Mouse (Mus musculus) midbrain, embryonic 10.5 days (tissue): Measurements from ENCODE around the gene Acan. TPM values are rescaled to one million over a fixed set of nuclear protein-coding genes. Genes with fewer than 3 reads are reported as not detected.
A peak's percentile ranks its signal among the peaks of the same experiment; 100 is the strongest.

Experiments
- DNase-seq: peaks from one replicate; pipeline ENCODE4 v3.0.0-alpha.2; 2017; ENCODE audit warnings: low spot score
- H3K27ac ChIP-seq: fragments of 300-500 bp; sonication (generic); replicated peaks from 2 replicates; pipeline ENCODE4 v1.5.1; 2016; ENCODE audit warnings: mild to moderate bottlenecking
- H3K27me3 ChIP-seq: fragments of 300-500 bp; sonication (generic); 2 replicates; pipeline ENCODE4 v1.6.1; 2016; ENCODE audit warnings: low read depth, mild to moderate bottlenecking; ENCODE audit not compliant: poor library complexity, severe bottlenecking
- H3K36me3 ChIP-seq: fragments of 300-500 bp; sonication (generic); 2 replicates; pipeline ENCODE4 v1.6.1; 2016; ENCODE audit warnings: mild to moderate bottlenecking, moderate library complexity
- H3K4me1 ChIP-seq: fragments of 300-500 bp; sonication (generic); 2 replicates; pipeline ENCODE4 v1.6.1; 2016
- H3K4me3 ChIP-seq: fragments of 300-500 bp; sonication (generic); 2 replicates; pipeline ENCODE4 v1.5.1; 2016; ENCODE audit warnings: mild to moderate bottlenecking, moderate library complexity
- H3K9me3 ChIP-seq: fragments of 300-500 bp; sonication (generic); replicated peaks from 2 replicates; pipeline ENCODE4 v1.6.1; 2016; ENCODE audit warnings: mild to moderate bottlenecking
- WGBS: fragments of 180-500 bp; shearing (Covaris S2); methylation state at CpG from one replicate; pipeline ENCODE4 v1.1.7; 2016; 5-methylcytosine and 5-hydroxymethylcytosine counted together
- polyA plus RNA-seq: library from polyadenylated mRNA; unstranded; fragments of >200 nt; fragmentation: Nextera tagmentation; extraction: Ambion mirVana; gene quantifications from 2 replicates; pipeline ENCODE4 v1.2.1, GENCODE M21; 2016

The Acan gene
- polyA plus RNA-seq, 1 experiment from 2014 or later: 0.02 TPM

DNA sequence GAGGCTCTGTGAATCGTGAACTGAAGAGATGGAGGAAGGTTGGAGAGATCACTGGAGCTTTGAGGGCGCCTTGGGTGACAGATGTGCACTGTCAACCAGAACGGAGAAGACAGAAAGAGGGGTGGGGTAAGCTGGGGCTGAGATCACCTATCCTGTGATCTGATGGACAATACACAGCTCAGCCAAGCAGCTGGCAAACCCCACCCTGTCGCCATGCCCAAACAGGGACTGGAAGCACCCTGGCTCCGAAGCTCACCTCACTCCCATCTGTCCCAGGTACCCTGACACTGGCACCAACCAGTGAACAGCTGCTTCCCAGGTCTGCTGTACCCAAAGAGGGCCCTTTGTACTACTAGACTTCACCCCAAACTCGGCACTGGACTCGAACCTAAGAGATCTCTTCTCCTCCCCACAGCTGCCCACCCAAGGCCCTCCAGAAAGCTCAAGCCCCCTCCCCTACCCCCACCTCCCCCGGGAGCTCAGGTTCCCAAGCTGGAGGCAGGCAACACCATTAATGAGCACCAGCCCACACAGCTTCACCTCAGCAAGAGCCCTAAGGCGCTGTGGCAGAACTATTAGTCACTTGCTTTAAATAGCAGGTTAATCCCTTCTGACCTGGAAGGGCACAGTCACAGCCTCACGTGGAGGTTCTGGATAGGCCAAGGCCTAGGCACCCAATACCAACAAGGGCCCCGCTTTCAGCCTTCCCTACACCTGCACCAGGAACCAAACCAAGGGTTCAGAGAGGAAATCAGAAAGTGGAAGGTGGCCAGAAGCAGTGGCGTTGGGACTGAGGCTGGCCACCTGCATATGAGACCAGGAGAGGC, 93.9 kb downstream of the Acan start:
- Histone ChIP-seq H3K36me3 (peaks cover 31% of the 10 kb centered on the region), H3K27me3 (peaks cover 3% of the 10 kb centered on the region; the same call in 1 of the 2 replicates), H3K9me3 (no peaks in the 10 kb centered on the region), H3K4me3 (peak overlapping the region; percentile 73), H3K27ac (0 out of 2 replicates have a peak overlapping the region, but pooled peaks have one; percentile 89), H3K4me1 (peaks cover 32% of the 10 kb centered on the region)
- 55% methylated on average over 12 of the region's 12 CpGs for WGBS
- no peak for DNase-seq

DNA sequence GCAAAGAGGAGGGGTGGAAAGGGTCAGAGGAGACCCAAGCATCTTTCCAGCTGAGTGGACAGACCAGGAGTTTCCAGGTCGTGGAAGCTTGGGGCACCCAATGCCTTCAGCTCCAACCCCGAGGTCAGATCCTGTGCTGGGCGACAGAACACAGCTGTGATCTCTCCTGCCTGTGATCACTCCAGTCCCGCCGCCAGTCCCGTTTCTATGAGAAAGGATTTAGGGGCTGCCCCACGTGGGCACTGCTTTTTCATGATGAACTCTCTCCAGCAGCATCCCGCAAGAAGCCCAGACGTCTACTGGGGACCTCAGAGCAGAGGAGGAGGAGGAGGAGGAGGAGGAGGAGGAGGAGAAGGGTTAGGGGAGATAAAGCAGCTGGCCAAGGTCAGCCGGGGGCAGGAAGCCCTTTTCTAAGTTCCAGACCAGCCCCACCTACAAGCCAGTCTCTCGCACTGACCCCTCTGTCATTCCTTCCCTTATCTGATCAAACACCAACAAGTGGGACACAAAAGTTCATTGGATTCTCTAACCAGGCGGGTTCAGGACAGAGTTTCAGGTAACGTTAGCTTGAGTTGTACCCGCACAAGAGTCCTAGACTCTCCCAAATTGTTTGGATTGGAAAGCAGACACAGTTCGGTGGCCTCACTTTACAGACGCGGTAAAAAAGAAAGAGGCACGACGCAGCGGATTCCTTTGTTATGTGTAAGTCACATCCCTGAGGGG, 94.8 kb downstream of the Acan start:
- H3K27me3 ChIP-seq: peaks cover 3% of the 10 kb centered on the region; the same call in 1 of the 2 replicates
- H3K4me1 ChIP-seq: peaks cover 32% of the 10 kb centered on the region
- H3K4me3 ChIP-seq: peak overlapping the region; percentile 73
- H3K27ac ChIP-seq: peak overlapping the region; percentile 89
- no peaks in the 10 kb centered on the region for H3K9me3 ChIP-seq
- under 1% methylated on average over 20 of the region's 20 CpGs for WGBS
- peaks cover 23% of the 10 kb centered on the region for H3K36me3 ChIP-seq
- DNase-seq: peak; percentile 36

DNA sequence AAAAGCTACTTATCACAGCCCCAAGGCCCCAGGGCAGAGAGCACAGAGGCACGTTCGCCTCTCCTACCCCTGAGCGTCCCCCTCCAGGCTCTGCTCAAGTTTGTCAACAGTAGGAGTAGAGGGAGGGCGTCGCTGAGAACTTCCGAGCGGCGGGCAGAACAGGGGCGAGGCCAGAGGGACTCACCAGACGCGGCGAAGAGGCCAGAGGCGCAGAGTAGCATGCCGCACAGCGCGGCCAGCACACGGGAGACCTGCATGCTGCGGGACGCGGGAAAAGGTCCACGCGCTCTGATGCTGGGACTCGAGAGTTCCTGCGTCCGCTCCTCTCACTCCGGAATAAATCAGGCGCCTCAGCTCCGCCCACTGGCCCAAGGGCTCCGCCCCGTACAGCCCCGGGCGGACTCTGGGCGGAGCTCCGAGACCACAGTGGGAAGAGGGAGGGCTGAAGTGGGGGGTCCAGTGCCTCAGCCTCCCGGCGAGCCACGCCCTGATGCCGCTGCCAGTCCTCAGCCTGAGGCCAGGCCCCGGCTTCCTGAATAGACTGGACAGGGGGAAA, 95.5 kb downstream of the Acan start, which contains the start of gene Mfge8:
Mfge8 (minus strand) TSS at position 350 of the 556 bp plus-strand sequence.
- WGBS: under 1% methylated on average over 39 of the region's 39 CpGs

DNA sequence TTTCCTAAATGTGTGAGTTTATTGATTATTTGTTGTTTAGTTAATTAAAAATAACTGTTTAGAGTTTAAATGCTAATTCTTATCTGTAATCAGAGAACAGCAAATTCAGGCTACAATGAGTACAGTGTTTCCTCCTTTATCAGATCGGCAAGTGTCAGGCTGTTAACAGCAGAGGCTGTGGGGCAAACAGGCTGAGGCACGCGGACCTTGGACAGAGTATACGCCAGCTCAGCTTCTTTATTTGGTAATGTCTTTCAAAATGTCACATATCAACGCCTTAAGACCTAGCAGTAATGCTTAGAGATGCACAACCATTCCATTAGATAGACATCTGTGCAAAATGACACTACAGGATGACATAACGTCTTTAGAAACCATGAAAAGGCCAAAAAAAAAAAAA, 96.2 kb downstream of the Acan start:
- peaks cover 32% of the 10 kb centered on the region for H3K4me1 ChIP-seq
- no peaks in the 10 kb centered on the region for H3K9me3 ChIP-seq
- H3K4me3 ChIP-seq: no peak overlapping the region
- WGBS: 77% methylated on average over 6 of the region's 6 CpGs
- H3K27ac ChIP-seq: no peak overlapping the region
- DNase-seq: no peak
- H3K36me3 ChIP-seq: peaks cover 9% of the 10 kb centered on the region
- peaks cover 3% of the 10 kb centered on the region; the same call in 1 of the 2 replicates for H3K27me3 ChIP-seq

More for the DNA sequence above, 95.5 kb downstream of the Acan start, which contains the start of gene Mfge8:
- peaks cover 32% of the 10 kb centered on the region for H3K4me1 ChIP-seq
- no peaks in the 10 kb centered on the region for H3K9me3 ChIP-seq
- H3K27me3 ChIP-seq: peaks cover 3% of the 10 kb centered on the region; the same call in 1 of the 2 replicates
- peaks cover 16% of the 10 kb centered on the region for H3K36me3 ChIP-seq
- peak within 1 kb of the TSS; percentile 89 for H3K27ac ChIP-seq
- peak within 1 kb of the TSS; percentile 73 for H3K4me3 ChIP-seq
- peak; percentile 92 for DNase-seq

DNA sequence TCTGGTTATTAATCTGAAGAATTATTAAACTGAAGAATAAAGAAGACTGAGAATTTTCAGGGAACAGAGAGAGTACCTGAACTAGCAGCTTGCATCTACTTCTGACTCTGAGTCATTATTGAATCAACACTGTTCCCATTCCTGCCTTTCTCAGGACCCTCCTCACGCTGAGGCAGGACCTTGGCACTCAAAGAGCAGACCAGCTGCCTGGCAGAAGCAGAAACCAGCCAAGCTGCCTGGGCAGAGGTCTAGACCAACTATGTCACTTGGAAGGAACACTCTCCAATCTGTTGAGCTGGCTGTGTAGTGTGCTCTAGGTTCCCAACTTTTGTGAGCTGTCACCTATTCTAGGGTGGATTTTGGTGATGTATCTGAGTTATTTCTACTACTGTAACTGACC, 106.1 kb downstream of the Acan start:
- Histone ChIP-seq H3K9me3 (0 out of 2 replicates have a peak, but pooled peaks cover 4% of the 10 kb centered on the region), H3K4me3 (no peak overlapping the region), H3K36me3 (no peaks in the 10 kb centered on the region), H3K27me3 (no peaks in the 10 kb centered on the region), H3K4me1 (no peaks in the 10 kb centered on the region), H3K27ac (no peak overlapping the region)
- WGBS: 81% methylated on average over 1 of the region's 1 CpGs
- DNase-seq: no peak

Other genes starting within 250 kb of the Acan start
- gene Det1, start 206.2 kb upstream of the Acan start, polyA plus RNA-seq: 23.4 and 24.4 TPM in 2 replicates
- 72.2 and 76.5 TPM in 2 replicates for gene Aen, start 157.6 kb upstream of the Acan start, polyA plus RNA-seq
- gene Isg20, start 140.1 kb upstream of the Acan start, polyA plus RNA-seq: 0.39 and 0.75 TPM in 2 replicates
- 2.7 and 3.2 TPM in 2 replicates for gene Hapln3, start 77.5 kb downstream of the Acan start, polyA plus RNA-seq
- 94.9 and 98.1 TPM in 2 replicates for gene Mfge8, start 95.6 kb downstream of the Acan start, polyA plus RNA-seq
- gene Abhd2, start 219.7 kb downstream of the Acan start, polyA plus RNA-seq: 6.8 and 8.7 TPM in 2 replicates